12 mouse cellular contexts compared by ENCODE assay signal in the genomic region with DNA sequence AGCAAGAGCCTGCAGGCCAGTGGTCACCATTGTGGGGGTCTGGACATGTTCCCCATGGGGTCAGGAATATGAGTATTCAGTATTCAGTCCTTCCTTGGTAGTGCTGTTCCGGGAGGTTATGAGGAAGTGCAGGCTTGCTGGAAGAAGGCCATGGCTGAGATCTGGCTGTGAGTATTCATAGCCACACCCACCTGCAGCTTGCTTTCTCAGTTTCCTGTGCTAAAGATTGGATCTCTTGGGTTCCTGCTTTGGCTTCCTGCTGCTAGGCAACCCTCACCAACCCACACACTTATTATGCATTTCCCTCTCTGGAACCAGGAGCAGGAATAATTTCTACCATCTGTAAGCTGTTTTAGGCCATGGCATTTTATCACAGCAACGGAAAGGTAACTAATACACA.
A peak's percentile ranks its signal among the peaks of the same experiment; 100 is the strongest.
DNase-seq lines count a peak whose midpoint lies in the region; ATAC-seq and TF ChIP-seq lines count a peak whose summit lies in the region.
"Had no signal": no experiment of that assay in that cellular context is flagged by ENCODE, and none has a peak within 500 bp of the region (broad histone marks: within the 10 kb centered on the region; RNA-seq: fewer than 3 reads in every experiment).

No protein-coding gene starts in this region.

- H3K27ac ChIP-seq in heart, embryonic 11.5 days (ENCODE audit: low read depth, low read length) = no peak overlapping the region
- H3K27ac ChIP-seq in liver, adult 2 months (replicated peaks; ENCODE audit: insufficient read depth, low read depth, low read length) = no peak overlapping the region
- H3K27ac ChIP-seq: liver, embryonic 13.5 days had no signal

- TF ChIP-seq CTCF in liver, adult 2 months (IDR thresholded peaks at IDR 0.05; ENCODE audit: low read depth, low read length) = no peak

- no peak overlapping the region for H3K4me2 ChIP-seq in heart, embryonic 11.5 days
- H3K4me2 ChIP-seq: liver, embryonic 13.5 days had no signal

- H3K36me3 ChIP-seq in heart, embryonic 11.5 days (ENCODE audit: control insufficient read depth, insufficient read depth, low read length) = no peaks in the 10 kb centered on the region
- no peaks in the 10 kb centered on the region for H3K36me3 ChIP-seq in liver, adult 2 months (ENCODE audit: control insufficient read depth, insufficient read depth, low read length)
- H3K36me3 ChIP-seq: liver, embryonic 13.5 days had no signal

- H3K9ac ChIP-seq in heart, embryonic 11.5 days (ENCODE audit: low read depth, low read length) = no peak overlapping the region
- H3K9ac ChIP-seq in liver, adult 2 months (ENCODE audit: low read depth, low read length) = no peak overlapping the region
- H3K9ac ChIP-seq: liver, embryonic 13.5 days had no signal

- H3K79me2 ChIP-seq in liver, adult 2 months (ENCODE audit: control insufficient read depth, insufficient read depth, low read length) = no peaks in the 10 kb centered on the region

- no peaks in the 10 kb centered on the region for H3K27me3 ChIP-seq in heart, embryonic 11.5 days (ENCODE audit: control insufficient read depth, insufficient read depth, low read length)
- H3K27me3 ChIP-seq in liver, adult 2 months (ENCODE audit: control insufficient read depth, insufficient read depth, low read length) = no peaks in the 10 kb centered on the region
- H3K27me3 ChIP-seq: liver, embryonic 13.5 days had no signal

- H3K4me3 ChIP-seq in heart, embryonic 11.5 days (ENCODE audit: low read depth, low read length) = no peak overlapping the region
- H3K4me3 ChIP-seq in liver, adult 2 months (ENCODE audit: insufficient read depth, low read depth, low read length) = no peak overlapping the region
- H3K4me3 ChIP-seq: liver, embryonic 13.5 days had no signal

- 68% methylated on average over 2 of the region's 2 CpGs for WGBS in heart, embryonic 11.5 days (ENCODE audit: insufficient replicate concordance)
- WGBS in liver, adult 2 months = 78% methylated on average over 2 of the region's 2 CpGs

- DNase-seq in heart, adult 8-10 months (ENCODE audit: low spot score) = peak; percentile 13
- DNase-seq in liver, adult 2 months (ENCODE audit: extremely low read depth, low read depth, low spot score) = peak; percentile 3
- no peak for DNase-seq in liver
- no peak for DNase-seq in adrenal gland, adult (ENCODE audit: inconsistent age in 2 of 2, low spot score in 1 of 2)
- DNase-seq in c-Kit-positive CD71-positive TER-119-positive erythroid progenitor cells, embryonic 14.5 days (ENCODE audit: low spot score) = no peak
- DNase-seq: adrenal gland, postnatal 14 days; cerebellum, adult 9-11 months; liver, embryonic 13.5 days; thymus, adult 18-20 months had no signal

- ATAC-seq in heart, embryonic 11.5 days (replicated peaks; ENCODE audit: insufficient number of reproducible peaks, low FRiP score, low TSS enrichment) = no peak
- ATAC-seq in granulocyte monocyte progenitor cell, adult 5-6 weeks (replicated peaks; ENCODE audit: poor library complexity, severe bottlenecking) = peak; percentile 87
- ATAC-seq in megakaryocyte progenitor cell, adult 5-6 weeks (replicated peaks; ENCODE audit: poor library complexity) = peak; percentile 95

- no peaks in the 10 kb centered on the region for H3K9me3 ChIP-seq in heart, embryonic 11.5 days (replicated peaks; ENCODE audit: control insufficient read depth, low read length)
- H3K9me3 ChIP-seq: liver, embryonic 13.5 days had no signal

- TF ChIP-seq POLR2A in liver, adult 2 months (IDR thresholded peaks at IDR 0.05; ENCODE audit: extremely low read depth, insufficient read depth, low read length) = no peak

- H3K4me1 ChIP-seq in heart, embryonic 11.5 days (ENCODE audit: control insufficient read depth, insufficient read depth, low read length) = no peaks in the 10 kb centered on the region
- no peaks in the 10 kb centered on the region for H3K4me1 ChIP-seq in liver, adult 2 months (ENCODE audit: control insufficient read depth, insufficient read depth, low read length)
- H3K4me1 ChIP-seq: liver, embryonic 13.5 days had no signal

Comparison
In these comparisons a context has a peak if more than half of its experiments do, and no peak if none do; other contexts are left out.
1. DNase-seq: peak in heart, adult 8-10 months (single experiment) and liver, adult 2 months (single experiment); none in liver (single experiment), adrenal gland, adult (0 of 2) and c-Kit-positive CD71-positive TER-119-positive erythroid progenitor cells, embryonic 14.5 days (single experiment).